Mouse (Mus musculus): ENCODE results near the gene Limch1. TPM values are rescaled to one million over a fixed set of nuclear protein-coding genes. Genes with fewer than 3 reads are reported as not detected.

The Limch1 gene
- total and polyA plus RNA-seq, 3 experiments, result 0.33 TPM; not detected in 2

DNA sequence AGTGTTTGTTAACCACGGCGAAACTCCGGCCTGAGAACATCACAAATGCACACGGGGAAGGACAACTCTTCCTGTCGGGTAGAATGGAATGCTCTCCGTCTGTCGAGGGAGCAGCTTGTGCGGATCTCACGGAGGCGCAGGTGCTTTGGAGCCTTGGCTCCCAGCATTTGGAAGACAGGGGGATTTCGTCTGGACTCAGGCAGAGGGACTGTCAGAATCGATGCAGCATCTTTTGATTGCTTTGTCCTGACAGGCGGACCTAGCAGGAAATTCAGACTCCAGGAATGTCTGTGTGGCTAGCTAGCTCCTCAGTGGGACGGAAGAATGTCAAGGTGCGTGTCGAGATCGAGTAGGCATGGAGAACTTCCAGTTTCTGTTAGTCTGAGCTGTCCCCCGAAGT is 71.1 kb downstream of the Limch1 start:
- no peaks in the 10 kb centered on the region for H3K4me1 ChIP-seq (ENCODE audit: insufficient read depth, low read depth, low read length)
- no peak overlapping the region for H3K4me3 ChIP-seq (ENCODE audit: low read depth, low read length)
- H3K27me3 ChIP-seq (ENCODE audit: insufficient read depth, low read length), result no peaks in the 10 kb centered on the region
- H3K9me3 ChIP-seq (replicated peaks), result peaks cover 59% of the 10 kb centered on the region
- TF ChIP-seq GATA1 (IDR thresholded peaks at IDR 0.05; ENCODE audit: borderline replicate concordance, low read length), result no peak
- TF ChIP-seq CTCF (IDR thresholded peaks at IDR 0.05; ENCODE audit: low read depth, low read length), result no peak
- TF ChIP-seq POLR2AphosphoS5 (IDR thresholded peaks at IDR 0.05; ENCODE audit: insufficient replicate concordance, low read depth, low read length), result no peak
- no peak for TF ChIP-seq GATA2 (IDR thresholded peaks at IDR 0.05; ENCODE audit: borderline replicate concordance, low read depth, low read length)
- DNase-seq (ENCODE audit: low spot score), result no peak
- H3K36me3 ChIP-seq (replicated peaks), result no peaks in the 10 kb centered on the region
- ATAC-seq (ENCODE audit: extremely low read depth, insufficient number of reproducible peaks, low FRiP score, poor library complexity, severe bottlenecking), result no peak

DNA sequence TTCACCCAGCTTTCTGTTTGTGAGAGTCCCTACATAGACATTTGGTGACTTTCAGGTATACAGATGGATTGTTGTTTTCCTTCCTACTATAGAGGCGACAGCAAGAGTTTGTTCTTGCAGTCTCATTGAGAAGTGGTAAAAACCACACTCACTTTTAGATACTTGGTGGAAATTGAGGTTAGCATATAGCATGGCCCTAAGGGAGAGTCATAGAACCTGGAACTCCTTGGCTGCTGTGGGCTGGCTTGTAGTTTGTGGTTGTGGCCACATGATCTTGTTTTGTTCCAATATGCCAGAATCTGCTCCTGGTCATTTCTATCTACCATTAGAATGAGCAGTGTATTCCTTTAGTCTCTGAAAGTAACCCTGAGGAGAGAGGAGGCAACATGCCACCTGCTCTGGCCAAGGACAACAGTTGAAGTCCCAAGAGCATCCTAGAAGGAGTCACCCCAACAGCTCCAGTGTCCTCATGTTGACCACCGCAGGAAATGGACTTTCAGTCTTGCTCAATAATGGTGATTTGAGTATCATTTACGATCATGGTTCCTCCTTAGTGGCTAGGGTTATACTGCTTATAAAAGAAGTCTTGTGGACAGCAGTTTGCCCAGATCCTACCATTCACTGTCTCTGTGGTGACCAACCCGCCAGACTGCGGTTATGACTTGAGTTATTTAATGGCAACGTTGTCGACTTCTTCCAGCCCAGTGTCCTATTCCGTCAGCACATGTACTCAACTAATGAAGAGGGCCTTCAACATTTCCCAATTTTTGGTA is 71.7 kb downstream of the Limch1 start:
- H3K9me3 ChIP-seq (replicated peaks), result peaks cover 61% of the 10 kb centered on the region
- ATAC-seq (ENCODE audit: extremely low read depth, insufficient number of reproducible peaks, low FRiP score, poor library complexity, severe bottlenecking), result no peak
- no peak overlapping the region for H3K4me3 ChIP-seq (ENCODE audit: low read depth, low read length)
- H3K36me3 ChIP-seq (replicated peaks), result no peaks in the 10 kb centered on the region
- H3K27me3 ChIP-seq (ENCODE audit: insufficient read depth, low read length), result no peaks in the 10 kb centered on the region
- DNase-seq (ENCODE audit: low spot score), result no peak
- no peaks in the 10 kb centered on the region for H3K4me1 ChIP-seq (ENCODE audit: insufficient read depth, low read depth, low read length)
- no peak for TF ChIP-seq POLR2AphosphoS5 (IDR thresholded peaks at IDR 0.05; ENCODE audit: insufficient replicate concordance, low read depth, low read length)

DNA sequence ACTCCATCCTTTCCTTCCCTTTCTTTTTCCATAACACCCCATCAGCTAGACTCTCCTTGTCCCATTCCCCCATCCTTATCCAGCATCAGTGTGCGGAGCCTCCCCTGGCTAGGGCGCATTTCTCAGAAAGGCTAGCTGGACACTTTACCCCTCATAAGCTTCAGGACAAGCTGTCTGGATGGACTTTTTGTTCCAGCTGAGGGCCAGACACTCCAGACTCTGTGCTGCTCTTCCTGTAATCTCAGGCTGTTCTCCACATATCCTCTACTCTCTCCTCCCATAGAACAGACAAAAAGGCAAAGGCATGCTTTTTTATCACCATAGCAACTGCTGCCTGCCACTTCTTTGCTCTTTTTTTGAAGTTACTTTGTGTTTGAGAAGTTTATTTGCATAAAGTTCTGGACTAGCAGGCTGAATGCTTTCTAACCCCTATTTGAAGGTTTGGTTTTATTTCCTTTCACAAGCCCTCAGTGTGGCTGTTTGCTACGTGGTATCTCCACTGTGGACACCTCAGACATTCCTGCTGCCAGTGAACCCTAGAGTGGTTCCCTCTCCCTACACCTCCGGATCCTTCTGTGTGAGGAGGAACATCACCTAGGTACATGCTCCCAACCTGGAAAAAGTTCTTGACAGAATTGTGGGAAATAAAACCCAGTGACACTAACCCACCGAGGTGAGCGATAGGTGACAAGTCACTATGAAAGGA is 77.0 kb downstream of the Limch1 start:
- DNase-seq (ENCODE audit: low spot score) (no peak), ATAC-seq (ENCODE audit: extremely low read depth, insufficient number of reproducible peaks, low FRiP score, poor library complexity, severe bottlenecking) (no peak)
- Histone ChIP-seq H3K27me3 (ENCODE audit: insufficient read depth, low read length) (no peaks in the 10 kb centered on the region), H3K4me1 (ENCODE audit: insufficient read depth, low read depth, low read length) (no peaks in the 10 kb centered on the region), H3K9me3 (replicated peaks) (peaks cover 57% of the 10 kb centered on the region), H3K36me3 (replicated peaks) (no peaks in the 10 kb centered on the region), H3K4me3 (ENCODE audit: low read depth, low read length) (no peak overlapping the region)
- no peak for TF ChIP-seq TAL1 (conservative IDR thresholded peaks at IDR 0.05; ENCODE audit: low read depth, low read length)
- TF ChIP-seq GATA1 (IDR thresholded peaks at IDR 0.05; ENCODE audit: borderline replicate concordance, low read length), result no peak
- no peak for TF ChIP-seq GATA2 (IDR thresholded peaks at IDR 0.05; ENCODE audit: borderline replicate concordance, low read depth, low read length)
- no peak for TF ChIP-seq POLR2AphosphoS5 (IDR thresholded peaks at IDR 0.05; ENCODE audit: insufficient replicate concordance, low read depth, low read length)
- no peak for TF ChIP-seq CTCF (IDR thresholded peaks at IDR 0.05; ENCODE audit: low read depth, low read length)

DNA sequence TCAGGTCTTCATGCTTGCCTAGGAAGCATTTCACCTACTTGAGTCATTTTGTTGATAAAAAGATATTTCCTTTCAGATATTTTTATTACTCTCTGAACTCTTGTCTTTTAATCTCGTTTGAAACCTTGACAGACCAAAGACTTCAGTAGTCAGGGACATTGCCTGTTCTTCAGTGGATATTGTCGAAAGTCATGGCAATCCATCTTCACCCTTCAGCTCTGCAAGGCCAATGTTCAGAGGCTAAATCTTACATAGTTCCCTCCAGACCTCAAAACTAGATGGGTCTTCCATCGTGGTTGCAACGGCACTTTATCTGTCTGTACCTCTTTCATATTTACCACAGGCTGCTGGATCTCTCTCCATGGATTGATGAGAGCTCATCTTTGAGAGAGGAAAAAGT is 80.0 kb downstream of the Limch1 start:
- no peak for ATAC-seq (ENCODE audit: extremely low read depth, insufficient number of reproducible peaks, low FRiP score, poor library complexity, severe bottlenecking)
- Histone ChIP-seq H3K4me1 (ENCODE audit: insufficient read depth, low read depth, low read length) (no peaks in the 10 kb centered on the region), H3K27me3 (ENCODE audit: insufficient read depth, low read length) (no peaks in the 10 kb centered on the region), H3K9me3 (replicated peaks) (peaks cover 54% of the 10 kb centered on the region), H3K36me3 (replicated peaks) (no peaks in the 10 kb centered on the region), H3K4me3 (ENCODE audit: low read depth, low read length) (no peak overlapping the region)
- no peak for TF ChIP-seq POLR2AphosphoS5 (IDR thresholded peaks at IDR 0.05; ENCODE audit: insufficient replicate concordance, low read depth, low read length)
- no peak for DNase-seq (ENCODE audit: low spot score)

DNA sequence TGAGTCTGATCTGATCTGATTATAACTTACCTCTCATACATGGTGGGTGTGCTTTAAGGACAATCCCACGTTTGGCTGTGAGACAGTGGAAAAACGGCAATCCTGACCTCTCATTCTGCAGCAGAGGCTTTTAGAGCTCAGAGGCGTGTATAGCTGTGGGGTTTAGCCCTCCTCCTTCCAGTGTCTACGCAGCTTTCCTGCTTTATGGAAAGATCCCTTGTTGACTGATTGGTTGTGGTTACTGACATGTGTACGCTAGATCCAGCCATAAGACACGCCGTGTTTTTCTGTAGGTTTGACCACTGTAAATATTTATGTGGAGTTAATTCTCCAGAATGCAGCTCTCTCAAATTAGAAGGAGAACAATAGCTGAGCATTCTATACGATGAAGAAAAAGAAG is 81.2 kb downstream of the Limch1 start:
- H3K36me3 ChIP-seq (replicated peaks), result no peaks in the 10 kb centered on the region
- no peak for DNase-seq (ENCODE audit: low spot score)
- H3K27me3 ChIP-seq (ENCODE audit: insufficient read depth, low read length), result no peaks in the 10 kb centered on the region
- ATAC-seq (ENCODE audit: extremely low read depth, insufficient number of reproducible peaks, low FRiP score, poor library complexity, severe bottlenecking), result no peak
- peaks cover 56% of the 10 kb centered on the region for H3K9me3 ChIP-seq (replicated peaks)
- H3K4me3 ChIP-seq (ENCODE audit: low read depth, low read length), result no peak overlapping the region
- TF ChIP-seq TAL1 (conservative IDR thresholded peaks at IDR 0.05; ENCODE audit: low read depth, low read length), result no peak
- no peak for TF ChIP-seq POLR2AphosphoS5 (IDR thresholded peaks at IDR 0.05; ENCODE audit: insufficient replicate concordance, low read depth, low read length)
- TF ChIP-seq GATA2 (IDR thresholded peaks at IDR 0.05; ENCODE audit: borderline replicate concordance, low read depth, low read length), result no peak
- TF ChIP-seq GATA1 (IDR thresholded peaks at IDR 0.05; ENCODE audit: borderline replicate concordance, low read length), result no peak
- no peak for TF ChIP-seq CTCF (IDR thresholded peaks at IDR 0.05; ENCODE audit: low read depth, low read length)
- H3K4me1 ChIP-seq (ENCODE audit: insufficient read depth, low read depth, low read length), result no peaks in the 10 kb centered on the region

DNA sequence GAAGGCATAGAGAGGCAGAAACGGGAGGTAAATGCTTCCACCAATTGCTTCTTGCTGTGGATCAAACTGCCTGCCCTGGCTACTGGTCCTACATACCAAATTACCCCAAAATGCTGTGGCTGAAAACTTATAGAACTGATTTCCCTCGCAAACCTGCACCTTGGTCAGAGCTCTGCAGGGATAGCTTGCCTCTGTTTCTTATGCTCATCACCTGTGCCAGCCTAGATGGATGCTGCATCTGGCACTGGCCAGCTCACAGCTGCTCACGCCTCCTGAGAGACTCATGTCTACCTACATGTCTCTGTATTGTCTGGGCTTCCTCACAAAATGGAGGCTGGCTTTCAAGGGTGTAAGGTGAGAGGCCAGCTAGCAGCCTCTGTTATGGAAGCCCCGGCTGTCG is 83.9 kb downstream of the Limch1 start:
- ATAC-seq (ENCODE audit: extremely low read depth, insufficient number of reproducible peaks, low FRiP score, poor library complexity, severe bottlenecking) (no peak), DNase-seq (ENCODE audit: low spot score) (no peak)
- H3K27me3 ChIP-seq (ENCODE audit: insufficient read depth, low read length), result no peaks in the 10 kb centered on the region
- H3K4me3 ChIP-seq (ENCODE audit: low read depth, low read length), result no peak overlapping the region
- H3K36me3 ChIP-seq (replicated peaks), result no peaks in the 10 kb centered on the region
- TF ChIP-seq POLR2AphosphoS5 (IDR thresholded peaks at IDR 0.05; ENCODE audit: insufficient replicate concordance, low read depth, low read length) (no peak), TAL1 (conservative IDR thresholded peaks at IDR 0.05; ENCODE audit: low read depth, low read length) (no peak), GATA1 (IDR thresholded peaks at IDR 0.05; ENCODE audit: borderline replicate concordance, low read length) (no peak), GATA2 (IDR thresholded peaks at IDR 0.05; ENCODE audit: borderline replicate concordance, low read depth, low read length) (no peak), CTCF (IDR thresholded peaks at IDR 0.05; ENCODE audit: low read depth, low read length) (no peak)
- peaks cover 51% of the 10 kb centered on the region for H3K9me3 ChIP-seq (replicated peaks)
- H3K4me1 ChIP-seq (ENCODE audit: insufficient read depth, low read depth, low read length), result no peaks in the 10 kb centered on the region
